Mouse (Mus musculus) hindbrain, postnatal 0 days (tissue): ENCODE measurements around the gene Ptms. TPM values are rescaled to one million over a fixed set of nuclear protein-coding genes. Genes with fewer than 3 reads are reported as not detected.
A peak's percentile ranks its signal among the peaks of the same experiment; 100 is the strongest.

Source experiments
- ATAC-seq: fragments of 200-750 bp; cut with Nextera tagmentation; 2 replicates; pipeline ENCODE4 v1.8.0; 2017; ENCODE audit warnings: mild to moderate bottlenecking, moderate TSS enrichment, moderate library complexity
- DNase-seq: peaks from one replicate; pipeline ENCODE4 v3.0.0-alpha.2; 2015; ENCODE audit warnings: low spot score
- H3K27ac ChIP-seq: fragments of 300-500 bp; sonication (generic); 2 replicates; pipeline ENCODE4 v1.5.1; 2014; ENCODE audit warnings: mild to moderate bottlenecking
- H3K27me3 ChIP-seq: fragments of 300-500 bp; sonication (generic); 2 replicates; pipeline ENCODE4 v1.6.1; 2014; ENCODE audit warnings: low read length, mixed read lengths; ENCODE audit not compliant: insufficient read depth
- H3K36me3 ChIP-seq: fragments of 300-500 bp; sonication (generic); 2 replicates; pipeline ENCODE4 v1.6.1; 2014; ENCODE audit warnings: low read length, mixed read lengths; ENCODE audit not compliant: insufficient read depth
- H3K4me1 ChIP-seq: fragments of 300-500 bp; sonication (generic); 2 replicates; pipeline ENCODE4 v1.6.1; 2014; ENCODE audit warnings: antibody characterized with exemption, low read length, mixed read lengths; ENCODE audit not compliant: insufficient read depth
- H3K4me2 ChIP-seq: fragments of 300-500 bp; sonication (generic); 2 replicates; pipeline ENCODE4 v1.6.1; 2014; ENCODE audit warnings: low read depth, mild to moderate bottlenecking, low read length, moderate library complexity, mixed read lengths
- H3K4me3 ChIP-seq: fragments of 300-500 bp; sonication (generic); 2 replicates; pipeline ENCODE4 v1.5.1; 2014; ENCODE audit warnings: low read length
- H3K9ac ChIP-seq: fragments of 300-500 bp; sonication (generic); replicated peaks from 2 replicates; pipeline ENCODE4 v1.6.1; 2014; ENCODE audit warnings: mild to moderate bottlenecking, low read length, moderate library complexity, mixed read lengths
- H3K9me3 ChIP-seq: fragments of 300-500 bp; sonication (generic); 2 replicates; pipeline ENCODE4 v1.6.1; 2016; ENCODE audit warnings: low read length, mixed read lengths
- CTCF ChIP-seq: IDR thresholded peaks from 2 replicates; pipeline ENCODE4 v1.5.1; 2016; ENCODE audit warnings: antibody characterized with exemption, control low read depth, low read depth
- WGBS: fragments of 180-500 bp; shearing (Covaris S2); extraction: QIAGEN DNeasy Blood & Tissue Kit; methylation state at CpG from one replicate; pipeline ENCODE4 v1.1.7; 2014; 5-methylcytosine and 5-hydroxymethylcytosine counted together
- polyA plus RNA-seq: library from polyadenylated mRNA; unstranded; fragments of >200 nt; fragmentation: Nextera tagmentation; extraction: Ambion mirVana; gene quantifications from 2 replicates; pipeline ENCODE4 v1.2.1, GENCODE M21; 2015
- total RNA-seq: library from RNA; depleted of rRNA; stranded (reverse); fragments of >200 nt; gene quantifications from 2 replicates; pipeline ENCODE4 v1.2.3, GENCODE M21; 2014; rRNA removed

The Ptms gene
- total and polyA plus RNA-seq, 2 experiments from 2014 or later = 767 to 1,024 TPM

DNA sequence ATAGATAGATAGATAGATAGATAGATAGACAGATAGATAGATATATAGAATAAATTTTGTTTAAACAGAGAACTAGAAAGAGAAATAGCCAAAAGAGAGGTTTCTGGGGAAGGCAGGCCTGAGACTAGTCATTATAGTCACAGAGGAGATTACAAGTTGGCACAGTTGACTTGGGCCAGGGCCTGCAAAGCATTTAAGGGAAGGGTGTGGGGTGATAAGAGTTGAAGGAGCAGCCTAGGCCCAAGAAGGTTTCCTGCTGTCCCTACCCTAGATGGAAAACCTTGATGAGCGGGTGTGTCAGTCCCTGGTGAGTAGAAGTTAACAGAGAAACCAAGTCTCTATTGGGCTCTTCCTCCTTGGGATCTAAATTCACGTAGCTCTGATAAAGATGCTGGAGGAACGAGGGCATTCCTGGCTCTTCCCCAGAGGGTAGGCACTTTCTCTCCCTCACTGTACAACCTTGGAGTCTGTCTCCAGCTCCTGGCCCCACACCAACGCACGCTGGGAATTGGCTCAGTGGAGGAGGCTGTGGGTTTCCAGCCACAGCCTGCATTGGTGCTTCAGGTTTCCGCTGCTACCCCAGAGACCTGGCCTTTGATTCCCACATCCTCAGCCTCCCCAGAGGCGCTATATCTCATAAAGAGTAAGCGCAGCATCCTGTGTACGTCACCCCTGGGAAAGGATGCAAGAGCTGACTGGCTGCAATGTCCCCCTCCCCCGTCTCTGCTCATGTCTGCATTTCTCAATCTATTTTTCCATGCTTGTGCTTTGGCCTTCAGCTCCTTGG is 35.0 kb downstream of the Ptms start:
- no peak overlapping the region for H3K27ac ChIP-seq
- no peak overlapping the region for H3K4me2 ChIP-seq
- H3K4me1 ChIP-seq = no peaks in the 10 kb centered on the region
- WGBS = 58% methylated on average over 10 of the region's 10 CpGs
- DNase-seq (peak; percentile 24), ATAC-seq (no peak)
- no peak overlapping the region for H3K9ac ChIP-seq
- no peak overlapping the region for H3K4me3 ChIP-seq
- no peak for TF ChIP-seq CTCF
- no peaks in the 10 kb centered on the region for H3K36me3 ChIP-seq
- H3K9me3 ChIP-seq = no peaks in the 10 kb centered on the region
- H3K27me3 ChIP-seq = no peaks in the 10 kb centered on the region

DNA sequence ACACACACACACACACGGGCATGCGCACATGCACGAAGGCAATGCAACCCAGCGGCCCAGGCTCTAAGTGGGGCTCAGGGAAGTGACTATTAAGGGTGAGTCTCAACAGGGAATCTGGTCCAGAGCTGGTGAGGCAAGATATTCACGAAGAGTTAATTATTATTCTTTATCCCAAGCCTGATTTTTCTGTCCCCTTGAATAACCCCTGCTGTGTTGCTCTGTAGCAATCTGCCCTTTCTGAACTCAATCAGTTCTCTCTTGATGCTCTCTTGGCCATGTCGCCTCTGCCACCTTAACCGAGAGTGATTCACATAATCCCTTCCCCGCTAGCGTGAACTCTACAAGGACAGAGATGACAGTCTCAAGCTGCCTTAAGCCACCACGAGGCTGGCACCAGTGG is 36.6 kb downstream of the Ptms start:
- H3K9ac ChIP-seq = no peak overlapping the region
- no peak for DNase-seq
- H3K4me2 ChIP-seq = no peak overlapping the region
- H3K27me3 ChIP-seq = no peaks in the 10 kb centered on the region
- no peak for TF ChIP-seq CTCF
- no peaks in the 10 kb centered on the region for H3K36me3 ChIP-seq
- no peak overlapping the region for H3K27ac ChIP-seq
- no peaks in the 10 kb centered on the region for H3K4me1 ChIP-seq
- no peaks in the 10 kb centered on the region for H3K9me3 ChIP-seq
- no peak overlapping the region for H3K4me3 ChIP-seq
- no peak for ATAC-seq
- WGBS = 73% methylated on average over 10 of the region's 10 CpGs

DNA sequence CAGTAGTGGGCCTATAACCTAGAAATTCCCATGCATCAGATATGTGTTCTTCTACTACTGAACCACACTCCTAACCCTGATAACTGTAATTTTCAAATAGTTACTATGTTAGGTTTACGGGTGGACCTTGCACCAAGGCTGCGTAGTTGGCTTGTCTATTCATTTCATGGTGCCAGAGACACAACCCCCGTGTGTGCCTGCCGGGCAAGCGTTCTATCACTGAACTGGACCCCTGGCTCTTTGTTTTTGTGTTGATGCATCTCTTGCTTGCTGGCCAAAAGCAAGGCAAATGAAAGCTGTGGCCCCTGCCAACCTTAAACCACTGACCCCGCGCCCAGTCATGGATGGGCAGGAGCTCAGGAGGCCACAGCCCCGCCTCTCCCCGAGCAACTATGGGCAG is 38.1 kb downstream of the Ptms start:
- Histone ChIP-seq H3K9me3 (no peaks in the 10 kb centered on the region), H3K36me3 (no peaks in the 10 kb centered on the region), H3K4me1 (no peaks in the 10 kb centered on the region), H3K4me3 (no peak overlapping the region), H3K9ac (no peak overlapping the region), H3K27ac (no peak overlapping the region), H3K4me2 (no peak overlapping the region), H3K27me3 (no peaks in the 10 kb centered on the region)
- TF ChIP-seq CTCF = no peak
- 86% methylated on average over 9 of the region's 9 CpGs for WGBS
- ATAC-seq = no peak
- no peak for DNase-seq

DNA sequence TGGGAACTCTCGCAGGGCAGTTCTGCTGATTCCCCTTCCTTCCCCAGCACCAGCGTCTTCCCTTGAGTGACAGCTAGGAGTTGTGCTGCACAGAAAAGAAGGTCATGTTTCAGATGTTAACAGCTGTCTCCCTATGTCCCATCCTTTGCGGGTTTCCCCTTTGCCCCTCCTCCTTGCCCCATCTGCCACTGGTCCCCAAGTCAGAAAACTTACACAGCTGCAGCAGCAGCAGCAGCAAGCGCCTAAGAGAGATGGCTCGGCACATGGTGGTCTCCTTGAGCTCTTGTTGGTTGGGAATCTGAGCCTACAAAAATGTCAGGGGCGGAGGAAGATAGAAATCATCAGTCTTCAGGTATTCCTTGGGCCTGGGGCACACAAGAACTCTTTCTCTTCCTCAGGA is 40.5 kb downstream of the Ptms start:
- DNase-seq = no peak
- no peak for TF ChIP-seq CTCF
- H3K4me3 ChIP-seq = no peak overlapping the region

DNA sequence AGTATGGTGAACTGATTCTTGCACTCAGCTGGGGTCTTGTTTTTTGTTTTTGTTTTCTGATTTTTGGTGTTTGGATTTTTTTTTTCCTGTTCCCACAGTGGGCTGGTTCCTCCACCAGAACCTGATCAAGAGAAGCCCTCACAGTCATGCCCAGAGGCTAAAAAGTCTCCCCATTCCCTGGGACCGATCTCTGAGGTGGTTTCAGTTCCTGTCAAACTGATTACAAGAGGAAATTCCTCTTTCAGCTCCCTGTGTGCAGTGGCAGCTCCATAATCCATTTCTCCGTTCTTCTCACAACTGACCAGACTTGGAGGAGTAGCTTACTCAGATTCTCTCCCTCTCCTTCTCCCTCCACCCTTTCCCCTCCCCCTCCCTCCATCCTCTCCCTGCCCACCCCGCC is 45.6 kb downstream of the Ptms start:
- no peak overlapping the region for H3K4me3 ChIP-seq
- 48% methylated on average over 3 of the region's 3 CpGs for WGBS
- H3K4me1 ChIP-seq = no peaks in the 10 kb centered on the region
- H3K36me3 ChIP-seq = no peaks in the 10 kb centered on the region
- TF ChIP-seq CTCF = no peak
- H3K9me3 ChIP-seq = no peaks in the 10 kb centered on the region
- DNase-seq (no peak), ATAC-seq (no peak)
- H3K4me2 ChIP-seq = no peak overlapping the region
- H3K27ac ChIP-seq = no peak overlapping the region
- no peaks in the 10 kb centered on the region for H3K27me3 ChIP-seq
- H3K9ac ChIP-seq = no peak overlapping the region

More for the DNA sequence above, 40.5 kb downstream of the Ptms start:
- Histone ChIP-seq H3K4me1 (no peaks in the 10 kb centered on the region), H3K36me3 (no peaks in the 10 kb centered on the region), H3K27ac (no peak overlapping the region), H3K27me3 (no peaks in the 10 kb centered on the region), H3K9me3 (no peaks in the 10 kb centered on the region), H3K9ac (no peak overlapping the region), H3K4me2 (no peak overlapping the region)
- no peak for ATAC-seq
- WGBS = 60% methylated on average over 6 of the region's 6 CpGs

DNA sequence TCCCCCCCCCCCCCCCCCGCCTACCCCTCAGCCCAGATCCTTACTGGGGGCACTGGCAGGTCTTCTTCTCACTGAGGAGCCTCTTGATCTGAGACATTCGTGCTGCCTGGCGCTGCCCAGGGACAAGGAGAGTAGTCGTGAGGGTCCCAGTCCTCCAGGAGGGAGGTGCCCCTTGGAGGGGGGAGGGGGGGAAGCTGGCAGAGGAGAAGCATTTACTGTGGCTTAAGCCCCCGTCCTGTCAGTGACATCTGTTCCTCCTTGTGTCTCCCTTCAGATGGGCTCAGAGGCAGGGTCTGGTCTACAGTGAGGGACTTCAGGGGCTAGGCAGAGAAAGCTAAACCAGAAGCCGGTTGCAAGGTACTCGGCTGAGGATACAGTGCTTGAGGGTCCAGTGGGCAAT is 53.3 kb downstream of the Ptms start:
- H3K9ac ChIP-seq = peak overlapping the region; percentile 28; the same call in 1 of the 2 replicates
- no peaks in the 10 kb centered on the region for H3K9me3 ChIP-seq
- H3K4me2 ChIP-seq = no peak overlapping the region
- DNase-seq = no peak
- peak overlapping the region; percentile 97 for H3K27ac ChIP-seq
- TF ChIP-seq CTCF = no peak
- WGBS = 55% methylated on average over 6 of the region's 7 CpGs
- no peaks in the 10 kb centered on the region for H3K27me3 ChIP-seq
- H3K4me1 ChIP-seq = peaks cover 37% of the 10 kb centered on the region
- no peak for ATAC-seq
- no peaks in the 10 kb centered on the region for H3K36me3 ChIP-seq
- H3K4me3 ChIP-seq = no peak overlapping the region

DNA sequence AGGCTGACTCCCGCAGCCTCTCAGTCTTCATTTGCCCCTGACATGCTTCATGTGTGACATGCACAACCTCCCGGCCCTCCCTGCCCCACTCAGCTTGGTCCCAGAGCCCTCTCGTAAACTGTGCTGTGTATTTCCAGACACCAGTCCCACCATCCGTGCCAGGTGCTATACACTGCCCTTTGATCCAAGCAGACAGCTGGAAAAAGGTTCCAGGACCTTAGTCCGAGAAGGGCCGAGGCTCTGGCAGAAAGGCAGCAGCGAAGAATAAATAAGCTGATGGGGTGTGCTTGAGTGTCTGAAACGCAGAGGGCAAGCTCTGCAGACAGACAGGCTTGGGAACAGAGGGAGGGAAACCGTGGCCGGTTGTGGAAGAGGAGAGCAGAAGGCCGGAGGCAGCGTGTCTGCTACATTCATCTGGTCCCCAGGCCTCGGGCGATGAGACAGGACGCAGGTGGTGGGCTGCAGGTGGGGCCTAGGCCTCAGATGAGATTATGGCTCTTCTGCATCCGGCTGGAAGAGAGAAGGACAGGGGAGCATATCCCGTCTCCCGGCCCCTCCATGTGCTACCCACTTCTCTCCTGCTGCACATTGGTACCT is 54.0 kb downstream of the Ptms start:
- no peak for TF ChIP-seq CTCF
- Histone ChIP-seq H3K27ac (peak overlapping the region; percentile 97), H3K4me1 (peaks cover 42% of the 10 kb centered on the region), H3K36me3 (no peaks in the 10 kb centered on the region), H3K27me3 (no peaks in the 10 kb centered on the region), H3K9ac (no peak overlapping the region; the same call in 1 of the 2 replicates), H3K4me3 (no peak overlapping the region), H3K9me3 (no peaks in the 10 kb centered on the region), H3K4me2 (no peak overlapping the region)
- 45% methylated on average over 18 of the region's 18 CpGs for WGBS
- DNase-seq (peak; percentile 28), ATAC-seq (no peak)

Other genes starting within 250 kb of the Ptms start
- gene Emg1, start 207.9 kb downstream of the Ptms start, total RNA-seq = 75.8 and 102 TPM in 2 replicates
- gene Emg1, start 207.9 kb downstream of the Ptms start, polyA plus RNA-seq = 100 and 102 TPM in 2 replicates
- 218 and 223 TPM in 2 replicates for gene Phb2, start 207.8 kb downstream of the Ptms start, total RNA-seq
- 267 and 270 TPM in 2 replicates for gene Phb2, start 207.8 kb downstream of the Ptms start, polyA plus RNA-seq
- 3.8 and 3.9 TPM in 2 replicates for gene Ptpn6, start 181.4 kb downstream of the Ptms start, total RNA-seq
- 4.3 and 4.8 TPM in 2 replicates for gene Ptpn6, start 181.4 kb downstream of the Ptms start, polyA plus RNA-seq
- gene Grcc10, start 178.7 kb downstream of the Ptms start, total RNA-seq = 212 and 236 TPM in 2 replicates
- gene Grcc10, start 178.7 kb downstream of the Ptms start, polyA plus RNA-seq = 643 and 649 TPM in 2 replicates
- 0.26 TPM in 1 of 2 replicates, not detected in the other for gene Gm45234, start 164.1 kb downstream of the Ptms start, total RNA-seq
- gene Gm45234, start 164.1 kb downstream of the Ptms start, polyA plus RNA-seq = not detected in 2 replicates
- gene Atn1, start 163.6 kb downstream of the Ptms start, total RNA-seq = 19.1 and 23.7 TPM in 2 replicates
- gene Atn1, start 163.6 kb downstream of the Ptms start, polyA plus RNA-seq = 19.9 and 21.3 TPM in 2 replicates
- gene Eno2, start 150.4 kb downstream of the Ptms start, total RNA-seq = 281 and 357 TPM in 2 replicates
- 213 and 216 TPM in 2 replicates for gene Eno2, start 150.4 kb downstream of the Ptms start, polyA plus RNA-seq
- gene Lrrc23, start 140.4 kb downstream of the Ptms start, total RNA-seq = 6.7 and 9.2 TPM in 2 replicates
- 5.4 and 8.7 TPM in 2 replicates for gene Lrrc23, start 140.4 kb downstream of the Ptms start, polyA plus RNA-seq
- gene Spsb2, start 111.4 kb downstream of the Ptms start, total RNA-seq = 7.3 and 8.7 TPM in 2 replicates
- 9.6 and 9.8 TPM in 2 replicates for gene Spsb2, start 111.4 kb downstream of the Ptms start, polyA plus RNA-seq
- 506 and 525 TPM in 2 replicates for gene Tpi1, start 105.8 kb downstream of the Ptms start, total RNA-seq
- 515 and 534 TPM in 2 replicates for gene Tpi1, start 105.8 kb downstream of the Ptms start, polyA plus RNA-seq
- gene Usp5, start 90.6 kb downstream of the Ptms start, total RNA-seq = 222 and 233 TPM in 2 replicates
- 182 and 189 TPM in 2 replicates for gene Usp5, start 90.6 kb downstream of the Ptms start, polyA plus RNA-seq
- gene Cdca3, start 90.6 kb downstream of the Ptms start, total RNA-seq = 34.7 and 39.9 TPM in 2 replicates
- 40.9 and 47.3 TPM in 2 replicates for gene Cdca3, start 90.6 kb downstream of the Ptms start, polyA plus RNA-seq
- 0.68 and 0.72 TPM in 2 replicates for gene Gnb3, start 79.8 kb downstream of the Ptms start, total RNA-seq
- gene Gnb3, start 79.8 kb downstream of the Ptms start, polyA plus RNA-seq = 1.6 and 2.2 TPM in 2 replicates
- 71.3 and 79.5 TPM in 2 replicates for gene P3h3, start 62.4 kb downstream of the Ptms start, total RNA-seq
- gene P3h3, start 62.4 kb downstream of the Ptms start, polyA plus RNA-seq = 11.3 and 12.0 TPM in 2 replicates
- gene Gpr162, start 56.1 kb downstream of the Ptms start, total RNA-seq = 193 and 194 TPM in 2 replicates
- 30.1 and 31.9 TPM in 2 replicates for gene Gpr162, start 56.1 kb downstream of the Ptms start, polyA plus RNA-seq
- 0.05 TPM in 1 of 2 replicates, not detected in the other for gene Cd4, start 31.9 kb downstream of the Ptms start, total RNA-seq
- gene Cd4, start 31.9 kb downstream of the Ptms start, polyA plus RNA-seq = 0.13 and 0.18 TPM in 2 replicates
- gene Lag3, start 8.4 kb downstream of the Ptms start, total RNA-seq = 1.8 and 2.2 TPM in 2 replicates
- 3.3 and 3.6 TPM in 2 replicates for gene Lag3, start 8.4 kb downstream of the Ptms start, polyA plus RNA-seq
- 639 and 964 TPM in 2 replicates for gene Mlf2, start 11.3 kb upstream of the Ptms start, total RNA-seq
- gene Mlf2, start 11.3 kb upstream of the Ptms start, polyA plus RNA-seq = 618 and 628 TPM in 2 replicates
- gene Cops7a, start 45.4 kb upstream of the Ptms start, total RNA-seq = 113 and 146 TPM in 2 replicates
- 97.1 and 101 TPM in 2 replicates for gene Cops7a, start 45.4 kb upstream of the Ptms start, polyA plus RNA-seq
- gene Pianp, start 76.6 kb upstream of the Ptms start, total RNA-seq = 24.1 and 32.9 TPM in 2 replicates
- gene Pianp, start 76.6 kb upstream of the Ptms start, polyA plus RNA-seq = 58.9 and 65.4 TPM in 2 replicates
- gene Zfp384, start 89.0 kb upstream of the Ptms start, total RNA-seq = 37.3 and 38.6 TPM in 2 replicates
- 10.3 and 11.6 TPM in 2 replicates for gene Zfp384, start 89.0 kb upstream of the Ptms start, polyA plus RNA-seq
- 60.7 and 78.3 TPM in 2 replicates for gene Ing4, start 119.7 kb upstream of the Ptms start, total RNA-seq
- gene Ing4, start 119.7 kb upstream of the Ptms start, polyA plus RNA-seq = 97.6 and 102 TPM in 2 replicates
- gene Acrbp, start 129.6 kb upstream of the Ptms start, total RNA-seq = 10.5 and 17.3 TPM in 2 replicates
- 12.2 and 17.5 TPM in 2 replicates for gene Acrbp, start 129.6 kb upstream of the Ptms start, polyA plus RNA-seq
- gene Lpar5, start 147.8 kb upstream of the Ptms start, total RNA-seq = 0.75 and 1.8 TPM in 2 replicates
- 0.68 and 0.88 TPM in 2 replicates for gene Lpar5, start 147.8 kb upstream of the Ptms start, polyA plus RNA-seq
- gene Chd4, start 175.9 kb upstream of the Ptms start, total RNA-seq = 101 and 106 TPM in 2 replicates
- gene Chd4, start 175.9 kb upstream of the Ptms start, polyA plus RNA-seq = 90.2 and 94.7 TPM in 2 replicates
- gene Nop2, start 211.8 kb upstream of the Ptms start, total RNA-seq = 33.9 and 34.2 TPM in 2 replicates
- gene Nop2, start 211.8 kb upstream of the Ptms start, polyA plus RNA-seq = 37.3 and 38.8 TPM in 2 replicates
- 29.1 and 30.5 TPM in 2 replicates for gene Iffo1, start 225.1 kb upstream of the Ptms start, total RNA-seq
- 20.3 and 20.6 TPM in 2 replicates for gene Iffo1, start 225.1 kb upstream of the Ptms start, polyA plus RNA-seq
- 2,711 and 2,736 TPM in 2 replicates for gene Gapdh, start 246.4 kb upstream of the Ptms start, total RNA-seq
- 1,874 and 1,919 TPM in 2 replicates for gene Gapdh, start 246.4 kb upstream of the Ptms start, polyA plus RNA-seq